Mouse (Mus musculus): ENCODE measurements around the gene Lypd6.

Gene Lypd6

GRCm38 (mm10) chr2:50106879-50107278 is 40.6 kb downstream of the Lypd6 start:
- DNase-seq (ENCODE audit: low read depth, low spot score), result no peak

- DNase-seq (ENCODE audit: low read depth, low spot score), result no peak
These were observed 43.9 kb downstream of the Lypd6 start for GRCm38 (mm10) chr2:50110167-50110566.

DNA sequence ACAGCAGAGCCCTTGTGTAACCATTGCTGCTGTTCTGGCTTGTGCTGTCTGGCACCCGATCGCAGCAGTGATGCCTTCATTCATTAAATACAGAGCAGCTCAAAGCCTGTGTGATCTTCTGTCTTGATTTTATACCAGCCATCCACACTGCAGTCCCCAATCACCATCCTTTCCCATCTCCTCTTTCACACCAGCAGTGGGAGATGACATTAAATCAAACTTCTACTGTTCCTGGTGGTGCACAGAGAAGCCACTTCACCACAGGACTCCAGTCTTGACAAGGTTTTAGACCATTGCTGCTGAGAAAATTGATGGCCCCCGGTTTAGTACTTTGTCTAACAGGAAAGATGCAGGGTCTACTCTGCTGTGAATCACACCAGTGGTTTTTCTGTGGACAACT is 44.9 kb downstream of the Lypd6 start:
- DNase-seq (ENCODE audit: low read depth, low spot score), result no peak

GRCm38 (mm10) chr2:50111609-50112008 is 45.4 kb downstream of the Lypd6 start:
- DNase-seq (ENCODE audit: low read depth, low spot score), result no peak

DNA sequence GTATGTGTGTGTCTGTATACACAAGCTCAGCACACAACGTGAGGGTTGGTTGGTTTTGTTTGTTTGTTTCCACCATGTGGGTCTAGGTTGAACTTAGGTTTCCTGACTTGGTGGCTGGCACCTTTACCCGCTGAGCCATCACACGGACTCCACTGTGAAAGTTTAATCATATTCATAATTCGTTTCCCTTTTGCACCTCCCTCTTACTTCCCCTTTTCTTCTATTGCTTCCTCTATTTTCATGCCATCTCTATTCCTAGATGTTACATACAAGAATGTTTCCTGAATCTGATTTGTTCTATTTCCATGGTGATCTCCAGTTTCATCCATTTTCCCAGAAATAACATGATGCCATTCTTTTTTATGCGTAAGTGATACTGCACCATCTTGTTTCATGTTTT is 46.2 kb downstream of the Lypd6 start:
- DNase-seq (ENCODE audit: low read depth, low spot score), result no peak

DNA sequence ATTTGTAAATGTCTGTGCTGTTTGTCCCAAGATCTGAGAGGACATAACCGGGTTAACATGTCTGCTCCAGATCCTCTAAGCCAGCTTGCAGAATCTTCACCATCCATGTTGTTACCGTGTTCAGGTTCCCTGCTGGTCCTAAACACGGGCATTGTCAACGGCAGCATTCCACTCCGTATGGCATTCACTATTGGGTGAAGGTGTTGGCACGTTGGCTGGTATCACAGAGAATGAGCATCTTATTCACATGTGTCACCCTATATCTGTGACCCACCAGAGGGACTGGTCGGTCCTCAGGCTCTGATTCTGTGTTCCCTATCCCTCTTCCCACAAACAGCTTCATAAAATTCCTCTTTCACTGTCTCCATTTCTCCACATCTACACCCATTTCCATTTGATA is 52.9 kb downstream of the Lypd6 start:
- DNase-seq (ENCODE audit: low read depth, low spot score), result no peak

GRCm38 (mm10) chr2:50120839-50121238 is 54.6 kb downstream of the Lypd6 start:
- no peak for DNase-seq (ENCODE audit: low read depth, low spot score)

DNA sequence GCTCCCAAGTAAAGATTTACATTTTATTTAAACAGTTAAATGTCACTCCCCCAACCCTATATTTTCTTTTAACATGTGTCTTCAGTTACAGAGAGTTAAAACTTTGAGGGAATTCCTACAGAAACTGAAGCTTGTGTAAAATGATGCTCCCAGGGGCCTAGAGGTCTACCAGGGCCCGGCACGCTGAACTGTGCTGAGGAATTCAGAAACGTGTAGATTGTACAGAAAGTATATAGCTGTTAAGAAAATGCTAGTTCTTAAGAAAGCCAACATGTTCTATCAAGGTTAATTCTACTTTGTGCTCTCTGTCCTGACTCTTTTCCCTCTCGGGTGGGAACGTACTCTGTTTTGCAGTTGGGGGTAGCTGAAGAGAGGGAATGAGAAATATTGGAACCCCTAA is 57.1 kb downstream of the Lypd6 start:
- DNase-seq (ENCODE audit: low read depth, low spot score), result no peak

- no peak for DNase-seq (ENCODE audit: low read depth, low spot score)
These were observed 61.4 kb downstream of the Lypd6 start for GRCm38 (mm10) chr2:50127513-50128175.

- no peak for DNase-seq (ENCODE audit: low read depth, low spot score)
These were observed 62.4 kb downstream of the Lypd6 start for GRCm38 (mm10) chr2:50128322-50129277.

DNA sequence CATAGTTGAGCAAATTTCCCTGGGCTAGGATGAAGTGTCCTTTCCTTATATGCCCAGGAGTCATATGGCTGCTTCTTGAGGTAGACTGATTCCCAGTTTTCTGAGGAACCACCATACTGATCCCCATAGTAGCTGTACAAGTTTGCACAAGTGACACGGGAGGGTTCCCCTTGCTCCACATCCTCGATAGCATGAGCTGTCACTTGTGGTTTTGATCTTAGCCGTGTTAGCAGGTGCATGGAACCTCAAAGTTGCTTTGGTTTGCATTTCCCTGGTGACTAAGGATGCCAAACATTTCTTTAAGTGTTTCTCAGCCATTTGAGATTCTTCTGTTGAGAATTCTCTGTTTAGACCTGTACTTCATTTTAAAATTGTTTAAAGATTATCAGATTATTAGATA is 64.4 kb downstream of the Lypd6 start:
- DNase-seq (ENCODE audit: low read depth, low spot score), result no peak

DNA sequence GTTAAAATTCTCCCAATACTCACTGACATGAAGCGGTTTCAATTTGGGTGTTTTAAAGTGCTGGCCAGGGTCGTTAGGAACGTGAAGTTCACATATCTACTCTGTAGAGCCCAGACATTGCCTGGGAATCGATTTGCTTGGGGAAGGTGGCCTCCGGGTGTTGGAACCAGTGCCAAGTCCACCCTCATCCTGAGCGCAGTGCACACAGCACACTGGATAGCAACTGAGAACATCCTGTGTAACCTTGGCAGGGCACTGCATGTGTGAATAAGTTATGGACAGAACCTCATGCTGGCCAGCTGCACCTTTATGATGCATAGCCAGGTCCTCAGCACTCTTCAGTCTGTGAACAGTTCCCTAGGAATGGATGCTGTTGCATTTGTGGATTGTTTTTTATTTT is 77.4 kb downstream of the Lypd6 start:
- DNase-seq (ENCODE audit: low read depth, low spot score), result no peak

- DNase-seq (ENCODE audit: low read depth, low spot score), result no peak
These were observed 81.1 kb downstream of the Lypd6 start for GRCm38 (mm10) chr2:50147308-50147707.

DNA sequence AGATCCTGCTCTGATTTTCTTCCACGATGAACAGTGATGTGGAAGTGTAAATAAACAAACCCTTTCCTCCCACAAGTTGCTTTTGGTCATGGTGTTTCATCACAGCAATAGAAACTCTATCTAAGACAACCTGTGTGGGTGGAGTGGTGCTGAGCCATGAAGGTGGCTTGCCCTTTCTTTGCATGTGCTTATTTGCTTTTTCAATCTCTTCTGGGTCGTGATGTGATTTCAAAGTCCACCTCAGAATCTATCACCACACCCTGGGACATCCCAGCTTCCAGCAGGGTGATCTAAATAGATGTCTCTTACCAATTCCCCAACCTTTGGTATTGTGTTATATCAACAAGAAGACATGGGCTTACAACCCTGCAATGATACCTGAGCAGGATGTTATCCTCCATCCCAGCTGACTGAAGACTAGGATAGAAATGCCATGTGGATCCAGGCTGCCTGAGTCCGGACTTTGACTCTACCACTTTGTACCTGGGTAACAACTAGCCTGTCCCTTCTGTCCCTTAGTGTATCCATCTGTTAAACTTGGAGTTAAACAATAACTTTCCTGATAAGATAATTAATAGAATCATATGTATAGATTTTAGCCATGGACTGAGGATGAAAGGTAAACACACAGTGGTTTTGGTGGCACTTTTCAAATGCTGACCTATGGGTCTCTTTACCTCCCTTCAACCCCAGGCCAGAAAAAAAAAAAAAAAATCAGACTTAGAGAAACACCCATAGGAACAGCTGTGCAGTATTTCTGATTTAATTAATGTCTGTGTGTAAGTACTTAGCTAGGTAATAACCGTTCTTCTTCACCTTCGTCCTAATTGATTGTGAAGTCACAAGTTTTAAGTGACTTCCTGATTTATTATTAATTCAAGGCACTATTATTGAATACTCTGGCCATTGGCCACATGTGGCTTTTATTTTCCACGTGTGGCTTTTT is 83.3 kb downstream of the Lypd6 start:
- DNase-seq (ENCODE audit: low read depth, low spot score), result no peak

- DNase-seq (ENCODE audit: low read depth, low spot score), result no peak
These were observed 84.0 kb downstream of the Lypd6 start for GRCm38 (mm10) chr2:50150203-50150590.

- DNase-seq (ENCODE audit: low read depth, low spot score), result no peak
These were observed 84.6 kb downstream of the Lypd6 start for GRCm38 (mm10) chr2:50150816-50151215.

DNA sequence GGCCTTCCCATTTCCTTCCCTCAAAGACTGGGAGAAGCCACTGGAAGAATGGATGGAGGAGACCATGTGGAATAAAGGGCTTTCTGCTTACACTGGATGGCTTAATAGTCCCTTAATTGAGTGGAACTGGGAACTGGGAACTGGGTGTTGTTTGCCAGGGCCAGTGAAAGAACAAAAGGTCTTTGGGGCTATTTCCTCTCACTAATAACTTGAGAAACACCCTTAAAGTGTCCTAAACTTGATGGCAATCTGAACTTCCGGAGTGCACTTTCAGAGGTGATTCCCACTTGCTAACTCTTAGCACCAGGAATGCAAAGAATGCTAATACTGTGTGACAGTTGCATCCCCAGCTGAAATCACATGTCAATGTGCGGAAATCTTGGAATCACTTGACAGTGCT is 85.2 kb downstream of the Lypd6 start:
- no peak for DNase-seq (ENCODE audit: low read depth, low spot score)

DNA sequence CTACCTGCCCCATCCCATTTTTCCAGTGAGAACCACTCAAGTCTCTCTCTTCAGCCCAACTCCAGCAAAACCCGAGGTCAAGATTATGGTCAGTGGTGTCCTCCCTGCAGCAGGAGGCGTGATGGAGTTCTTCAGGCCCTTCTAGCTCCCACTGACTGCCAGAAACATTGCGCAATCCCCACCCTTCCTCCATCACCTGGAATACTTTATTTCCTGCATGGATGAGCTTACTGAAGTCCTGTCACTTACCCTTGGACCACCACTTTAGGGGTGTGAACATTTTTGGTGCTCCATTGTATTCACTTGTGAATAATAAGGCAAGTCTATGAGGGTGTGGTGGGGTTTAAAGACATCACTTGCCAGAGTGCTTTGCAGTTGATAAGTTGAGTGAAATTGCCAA is 85.7 kb downstream of the Lypd6 start:
- DNase-seq (ENCODE audit: low read depth, low spot score), result no peak

- DNase-seq (ENCODE audit: low read depth, low spot score), result no peak
These were observed 89.8 kb downstream of the Lypd6 start for GRCm38 (mm10) chr2:50156009-50156408.

GRCm38 (mm10) chr2:50160069-50160468 is 93.8 kb downstream of the Lypd6 start:
- no peak for DNase-seq (ENCODE audit: low read depth, low spot score)

GRCm38 (mm10) chr2:50163608-50164007 is 97.4 kb downstream of the Lypd6 start:
- no peak for DNase-seq (ENCODE audit: low read depth, low spot score)

DNA sequence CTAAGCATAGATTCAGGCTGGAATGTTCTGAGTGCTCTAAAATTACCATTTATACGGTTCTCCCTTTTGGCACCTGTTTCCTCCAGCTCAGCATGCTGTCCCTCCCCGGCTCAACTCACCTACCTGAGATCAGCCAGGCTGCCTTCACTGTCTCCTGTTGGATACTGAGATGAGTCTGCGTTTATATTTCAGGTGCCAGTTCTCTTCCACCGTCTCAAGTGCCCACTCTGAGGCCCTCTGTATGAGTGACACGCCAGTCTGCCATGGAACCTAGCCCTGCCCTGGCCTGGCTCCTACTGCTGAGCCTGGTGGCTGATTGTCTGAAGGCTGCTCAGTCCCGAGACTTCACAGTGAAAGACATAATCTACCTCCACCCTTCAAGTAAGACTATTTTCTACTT is 99.0 kb downstream of the Lypd6 start:
- no peak for DNase-seq (ENCODE audit: low read depth, low spot score)

Measured in c-Kit-negative CD71-positive TER-119-positive erythroid progenitor cells, embryonic 14.5 days (primary cell).